Mouse (Mus musculus): ENCODE data around the gene H3f3b. TPM values are rescaled to one million over a fixed set of nuclear protein-coding genes. Genes with fewer than 3 reads are reported as not detected.

H3f3b gene
- polyA plus RNA-seq, 1 experiment from 2014 or later = 2,341 TPM

DNA sequence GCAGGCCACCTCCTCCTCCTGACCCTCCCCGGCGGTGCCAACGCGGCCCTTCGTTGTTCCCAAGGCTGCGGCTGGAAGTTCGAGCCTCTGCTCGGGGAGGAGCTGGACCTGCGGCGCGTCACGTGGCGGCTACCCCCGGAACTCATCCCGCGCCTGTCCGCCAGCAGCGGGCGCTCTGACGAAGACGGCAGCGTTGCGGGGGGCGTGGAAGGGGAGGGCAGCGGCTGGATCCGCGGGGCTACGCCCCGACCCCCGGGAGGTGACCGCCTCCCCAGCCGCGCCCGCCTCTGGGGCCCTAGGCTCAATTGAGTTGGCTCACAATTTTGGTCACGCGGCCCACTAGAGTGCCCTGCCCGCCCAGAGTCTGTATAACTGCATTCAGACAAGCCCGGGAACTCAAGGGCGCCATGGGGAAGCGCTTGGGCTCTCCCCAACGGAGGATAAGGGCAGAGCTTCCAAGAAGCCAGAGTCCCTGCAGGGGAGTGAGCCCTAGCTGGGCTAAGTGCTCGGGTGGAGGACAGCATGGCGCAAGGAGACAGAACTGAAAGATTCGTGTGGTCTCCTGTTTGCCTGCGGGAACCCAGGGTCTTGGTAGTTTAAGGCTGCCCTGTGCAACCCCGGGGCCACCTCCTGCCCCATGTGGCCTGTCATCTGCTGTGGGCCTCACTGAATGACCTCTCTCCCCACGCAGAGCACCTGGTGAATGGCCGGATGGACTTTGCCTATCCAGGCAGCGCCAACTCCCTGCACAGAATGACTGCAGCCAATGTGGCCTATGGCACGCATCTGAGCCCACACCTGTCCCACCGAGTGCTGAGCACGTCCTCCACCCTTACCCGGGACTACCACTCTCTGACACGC, 22.7 kb downstream of the H3f3b start:
- no peak overlapping the region for H3K27ac ChIP-seq

GRCm38 (mm10) chr11:116004186-116004823, 23.5 kb downstream of the H3f3b start:
- 39% methylated on average over 8 of the region's 8 CpGs for WGBS
- H3K4me1 ChIP-seq = peaks cover 30% of the 10 kb centered on the region

More for the DNA sequence above, 22.7 kb downstream of the H3f3b start:
- Histone ChIP-seq H3K4me3 (replicated peaks) (peak overlapping the region; percentile 35), H3K4me2 (peak overlapping the region; percentile 67), H3K36me3 (replicated peaks) (peaks cover 15% of the 10 kb centered on the region; the same call in 1 of the 2 replicates), H3K9ac (peak overlapping the region; percentile 47), H3K27me3 (peaks cover 3% of the 10 kb centered on the region; the same call in 1 of the 2 replicates), H3K9me3 (0 out of 2 replicates have a peak, but pooled peaks cover 3% of the 10 kb centered on the region), H3K4me1 (peaks cover 28% of the 10 kb centered on the region)
- peak; percentile 59 for ATAC-seq (ENCODE audit: low FRiP score)
- WGBS = 7% methylated on average over 50 of the region's 54 CpGs

DNA sequence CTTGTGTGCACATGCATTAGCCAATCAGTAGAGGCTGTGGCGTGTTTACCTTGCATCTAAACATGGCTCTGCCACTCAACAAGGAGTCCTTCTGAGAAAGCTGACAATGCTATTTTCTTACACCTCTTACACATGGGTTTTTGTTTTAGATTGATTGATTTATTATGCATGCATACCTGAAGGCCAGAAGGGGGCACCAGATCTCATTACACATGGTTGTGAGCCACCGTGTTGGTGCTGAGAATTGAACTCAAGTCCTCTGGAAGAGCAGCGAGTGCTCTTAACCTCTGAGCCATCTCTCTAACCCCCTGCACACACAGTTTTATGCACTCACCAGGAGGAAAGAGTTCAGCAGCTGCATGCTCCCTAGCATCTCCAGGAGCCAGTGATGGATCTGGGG, 24.9 kb downstream of the H3f3b start:
- Histone ChIP-seq H3K9me3 (0 out of 2 replicates have a peak, but pooled peaks cover 3% of the 10 kb centered on the region), H3K27me3 (peaks cover 5% of the 10 kb centered on the region; the same call in 1 of the 2 replicates), H3K27ac (no peak overlapping the region), H3K4me1 (peaks cover 30% of the 10 kb centered on the region), H3K4me2 (no peak overlapping the region), H3K9ac (no peak overlapping the region), H3K4me3 (replicated peaks) (no peak overlapping the region), H3K36me3 (replicated peaks) (0 out of 2 replicates have a peak, but pooled peaks cover 3% of the 10 kb centered on the region)
- WGBS = 88% methylated on average over 3 of the region's 3 CpGs
- ATAC-seq (ENCODE audit: low FRiP score) = no peak

More at GRCm38 (mm10) chr11:116004186-116004823, 23.5 kb downstream of the H3f3b start:
- peak overlapping the region; percentile 35 for H3K4me3 ChIP-seq (replicated peaks)
- ATAC-seq (ENCODE audit: low FRiP score) = no peak
- H3K36me3 ChIP-seq (replicated peaks) = peaks cover 11% of the 10 kb centered on the region; the same call in 1 of the 2 replicates
- H3K27me3 ChIP-seq = peaks cover 5% of the 10 kb centered on the region; the same call in 1 of the 2 replicates
- 0 out of 2 replicates have a peak, but pooled peaks cover 3% of the 10 kb centered on the region for H3K9me3 ChIP-seq
- H3K9ac ChIP-seq = peak overlapping the region; percentile 47
- H3K4me2 ChIP-seq = peak overlapping the region; percentile 67
- no peak overlapping the region for H3K27ac ChIP-seq

DNA sequence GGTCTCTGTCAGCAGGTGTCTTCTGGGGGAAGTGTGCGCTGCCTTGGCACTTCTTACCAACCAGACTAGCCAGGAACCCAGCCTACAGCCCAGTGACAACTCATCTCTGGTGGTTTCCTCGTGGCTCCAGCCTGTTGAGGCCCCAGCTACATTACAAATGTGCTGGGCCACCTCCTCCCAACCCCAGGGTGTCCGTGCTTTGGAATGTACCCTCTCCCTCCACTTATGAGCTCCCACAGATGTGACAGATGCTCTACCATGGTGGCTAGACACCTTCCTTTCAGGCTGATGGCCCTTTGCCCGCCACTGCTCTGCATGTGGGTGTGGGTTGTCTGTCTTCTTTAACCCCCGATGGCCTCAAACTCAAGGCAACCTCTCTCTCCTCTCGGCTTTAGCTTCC, 26.0 kb downstream of the H3f3b start:
- Histone ChIP-seq H3K36me3 (replicated peaks) (no peaks in the 10 kb centered on the region), H3K27me3 (peaks cover 5% of the 10 kb centered on the region; the same call in 1 of the 2 replicates), H3K27ac (no peak overlapping the region), H3K9me3 (0 out of 2 replicates have a peak, but pooled peaks cover 3% of the 10 kb centered on the region), H3K4me1 (peaks cover 30% of the 10 kb centered on the region), H3K4me2 (no peak overlapping the region), H3K9ac (no peak overlapping the region), H3K4me3 (replicated peaks) (no peak overlapping the region)
- no peak for ATAC-seq (ENCODE audit: low FRiP score)
- 77% methylated on average over 6 of the region's 6 CpGs for WGBS

- 18% methylated on average over 10 of the region's 10 CpGs for WGBS
- H3K4me3 ChIP-seq (replicated peaks) = no peak overlapping the region
Measured at GRCm38 (mm10) chr11:116000607-116001006, 27.2 kb downstream of the H3f3b start.

GRCm38 (mm10) chr11:115999538-116000143, 28.1 kb downstream of the H3f3b start:
- H3K27me3 ChIP-seq = peaks cover 5% of the 10 kb centered on the region; the same call in 1 of the 2 replicates

More at GRCm38 (mm10) chr11:116000607-116001006, 27.2 kb downstream of the H3f3b start:
- H3K4me1 ChIP-seq = peaks cover 25% of the 10 kb centered on the region
- ATAC-seq (ENCODE audit: low FRiP score) = no peak
- H3K9me3 ChIP-seq = 0 out of 2 replicates have a peak, but pooled peaks cover 3% of the 10 kb centered on the region
- no peak overlapping the region for H3K27ac ChIP-seq
- no peaks in the 10 kb centered on the region for H3K36me3 ChIP-seq (replicated peaks)
- H3K27me3 ChIP-seq = peaks cover 5% of the 10 kb centered on the region; the same call in 1 of the 2 replicates
- H3K4me2 ChIP-seq = no peak overlapping the region
- 0 out of 2 replicates have a peak overlapping the region, but pooled peaks have one; percentile 12 for H3K9ac ChIP-seq

DNA sequence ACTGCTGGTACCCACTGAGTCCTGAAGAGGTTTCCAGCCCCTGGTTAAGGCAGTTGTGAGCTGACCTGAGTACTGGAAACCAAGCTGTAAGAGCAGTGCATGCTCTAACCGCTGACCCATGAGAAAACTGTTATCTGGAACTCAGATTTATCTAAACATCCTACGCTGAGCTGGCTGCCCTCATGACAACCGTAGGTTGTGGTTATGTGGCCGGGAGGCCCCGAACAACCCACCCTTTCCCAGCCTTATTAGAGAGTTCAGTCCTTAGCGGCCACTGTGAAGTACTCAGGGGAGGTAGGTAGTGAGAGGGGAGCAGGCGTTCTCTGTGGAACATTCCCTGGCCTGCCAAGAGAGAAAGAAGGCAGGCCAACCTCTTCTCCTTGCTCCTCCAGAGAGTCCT, 28.7 kb downstream of the H3f3b start:
- no peaks in the 10 kb centered on the region for H3K36me3 ChIP-seq (replicated peaks)
- WGBS = 90% methylated on average over 7 of the region's 7 CpGs
- ATAC-seq (ENCODE audit: low FRiP score) = no peak
- no peak overlapping the region for H3K4me3 ChIP-seq (replicated peaks)
- H3K9me3 ChIP-seq = 0 out of 2 replicates have a peak, but pooled peaks cover 3% of the 10 kb centered on the region
- H3K27me3 ChIP-seq = peaks cover 5% of the 10 kb centered on the region; the same call in 1 of the 2 replicates
- H3K27ac ChIP-seq = no peak overlapping the region
- peaks cover 12% of the 10 kb centered on the region for H3K4me1 ChIP-seq
- no peak overlapping the region for H3K4me2 ChIP-seq
- no peak overlapping the region for H3K9ac ChIP-seq

More at GRCm38 (mm10) chr11:115999538-116000143, 28.1 kb downstream of the H3f3b start:
- 0 out of 2 replicates have a peak, but pooled peaks cover 3% of the 10 kb centered on the region for H3K9me3 ChIP-seq
- H3K4me1 ChIP-seq = peaks cover 15% of the 10 kb centered on the region
- ATAC-seq (ENCODE audit: low FRiP score) = no peak
- no peak overlapping the region for H3K27ac ChIP-seq
- H3K4me2 ChIP-seq = 0 out of 2 replicates have a peak overlapping the region, but pooled peaks have one; percentile 17
- H3K36me3 ChIP-seq (replicated peaks) = no peaks in the 10 kb centered on the region
- no peak overlapping the region for H3K9ac ChIP-seq
- H3K4me3 ChIP-seq (replicated peaks) = no peak overlapping the region
- 24% methylated on average over 14 of the region's 14 CpGs for WGBS

DNA sequence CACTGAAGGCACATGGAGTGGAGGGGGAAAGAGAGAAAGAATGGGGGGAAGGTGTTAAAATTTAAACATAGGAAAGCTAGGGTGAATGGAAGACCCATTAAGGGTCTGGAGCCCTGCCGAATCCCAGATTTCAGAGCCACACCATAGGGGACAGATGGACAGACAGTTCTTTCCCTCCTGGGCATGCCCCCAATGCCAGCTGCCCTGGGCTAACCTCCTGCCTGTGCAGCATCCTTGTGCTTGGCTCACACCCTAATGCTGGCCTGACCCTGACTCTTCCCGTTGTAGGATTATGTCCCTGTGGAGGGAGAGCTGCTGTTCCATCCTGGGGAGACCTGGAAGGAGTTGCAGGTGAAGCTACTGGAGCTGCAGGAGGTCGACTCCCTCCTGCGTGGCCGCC, 30.1 kb downstream of the H3f3b start:
- Histone ChIP-seq H3K9me3 (no peaks in the 10 kb centered on the region), H3K27me3 (peaks cover 9% of the 10 kb centered on the region; the same call in 1 of the 2 replicates), H3K9ac (0 out of 2 replicates have a peak overlapping the region, but pooled peaks have one; percentile 17), H3K4me1 (peaks cover 12% of the 10 kb centered on the region), H3K4me2 (no peak overlapping the region), H3K36me3 (replicated peaks) (no peaks in the 10 kb centered on the region), H3K27ac (no peak overlapping the region), H3K4me3 (replicated peaks) (no peak overlapping the region)
- no peak for ATAC-seq (ENCODE audit: low FRiP score)
- WGBS = 64% methylated on average over 5 of the region's 5 CpGs

DNA sequence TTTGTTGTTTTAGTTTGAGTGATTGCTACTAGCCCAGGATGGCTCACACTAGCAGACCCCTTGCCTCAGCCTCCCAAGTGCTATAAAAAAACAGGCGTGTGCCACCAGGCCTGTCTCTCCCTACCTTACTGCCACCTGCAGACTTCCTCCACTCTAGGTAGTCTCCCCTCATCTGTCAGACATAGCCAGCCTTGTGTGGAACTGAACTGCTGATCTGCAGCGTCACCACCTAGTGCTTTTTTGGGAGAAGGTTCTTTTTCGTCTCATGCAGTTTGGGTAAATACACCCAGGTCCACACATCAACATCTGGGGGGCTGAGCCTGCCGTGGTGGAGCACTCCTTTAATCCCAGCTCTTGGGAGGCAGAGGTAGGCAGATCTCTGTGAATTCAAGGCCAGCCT, 30.7 kb downstream of the H3f3b start:
- peaks cover 12% of the 10 kb centered on the region for H3K4me1 ChIP-seq
- H3K36me3 ChIP-seq (replicated peaks) = no peaks in the 10 kb centered on the region
- no peaks in the 10 kb centered on the region for H3K9me3 ChIP-seq
- no peak overlapping the region for H3K4me2 ChIP-seq
- H3K4me3 ChIP-seq (replicated peaks) = no peak overlapping the region
- no peak for ATAC-seq (ENCODE audit: low FRiP score)
- peaks cover 9% of the 10 kb centered on the region; the same call in 1 of the 2 replicates for H3K27me3 ChIP-seq
- no peak overlapping the region for H3K9ac ChIP-seq
- no peak overlapping the region for H3K27ac ChIP-seq
- WGBS = 78% methylated on average over 4 of the region's 4 CpGs

DNA sequence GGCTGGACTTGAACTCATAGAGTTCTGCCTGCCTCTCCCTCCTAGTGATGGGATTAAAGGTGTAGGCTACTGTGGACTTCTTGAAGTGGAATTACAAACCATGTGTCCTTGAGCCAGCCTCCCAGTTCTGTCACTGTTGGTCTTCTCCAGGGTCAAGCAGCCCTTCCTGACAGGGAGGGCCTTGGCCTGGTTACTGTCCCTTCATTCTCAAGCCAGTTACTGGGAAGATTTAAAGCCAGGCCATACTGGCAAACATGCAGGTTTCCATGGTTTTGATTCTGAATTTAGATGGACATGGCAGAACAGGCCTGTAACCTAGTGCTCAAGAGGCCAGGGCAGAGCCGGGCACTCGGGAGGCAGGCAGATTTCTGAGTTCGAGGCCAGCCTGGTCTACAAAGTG, 32.5 kb downstream of the H3f3b start:
- Histone ChIP-seq H3K9me3 (no peaks in the 10 kb centered on the region), H3K36me3 (replicated peaks) (no peaks in the 10 kb centered on the region), H3K4me3 (replicated peaks) (no peak overlapping the region), H3K4me1 (peaks cover 5% of the 10 kb centered on the region), H3K27me3 (peaks cover 8% of the 10 kb centered on the region; the same call in 1 of the 2 replicates), H3K9ac (no peak overlapping the region), H3K4me2 (no peak overlapping the region), H3K27ac (no peak overlapping the region)
- ATAC-seq (ENCODE audit: low FRiP score) = no peak
- 86% methylated on average over 3 of the region's 3 CpGs for WGBS

DNA sequence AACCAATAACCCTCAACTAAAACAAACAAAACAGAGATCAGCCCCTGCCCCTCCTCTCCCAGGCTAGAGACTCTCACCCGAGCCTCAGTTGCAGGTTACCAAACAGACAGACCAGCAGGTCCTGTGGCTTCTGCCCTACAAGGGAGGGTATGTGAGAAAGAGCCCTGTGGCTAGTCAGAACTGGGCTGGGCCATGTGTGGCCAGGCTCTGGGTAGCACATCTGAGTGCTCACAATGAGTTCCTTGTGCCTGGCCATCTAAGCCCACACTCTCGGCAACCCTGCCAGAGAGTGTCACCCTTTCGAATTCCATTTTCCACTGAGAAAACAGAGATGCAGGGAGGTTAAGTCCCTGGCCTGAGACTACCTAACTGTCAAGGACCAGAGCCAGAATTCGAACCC, 35.7 kb downstream of the H3f3b start:
- H3K27ac ChIP-seq = no peak overlapping the region
- H3K27me3 ChIP-seq = peaks cover 12% of the 10 kb centered on the region; the same call in 1 of the 2 replicates
- no peak overlapping the region for H3K4me2 ChIP-seq
- no peaks in the 10 kb centered on the region for H3K36me3 ChIP-seq (replicated peaks)
- H3K4me1 ChIP-seq = no peaks in the 10 kb centered on the region
- no peak overlapping the region for H3K9ac ChIP-seq
- H3K4me3 ChIP-seq (replicated peaks) = no peak overlapping the region
- no peak for ATAC-seq (ENCODE audit: low FRiP score)
- WGBS = 76% methylated on average over 4 of the region's 4 CpGs
- H3K9me3 ChIP-seq = no peaks in the 10 kb centered on the region
